Mouse (Mus musculus) ovary, postnatal 36 days (tissue): Measurements from ENCODE around the gene Hkdc1.
"Not testable (repeated sequence)": the region's sequence is repeated elsewhere in the genome, so short reads cannot be mapped to it uniquely, and the experiment has no call there.

Experiments
- DNase-seq: peaks from one replicate; pipeline ENCODE4 v3.0.0; 2022; ENCODE audit warnings: low spot score, mixed read lengths

The Hkdc1 gene

DNA sequence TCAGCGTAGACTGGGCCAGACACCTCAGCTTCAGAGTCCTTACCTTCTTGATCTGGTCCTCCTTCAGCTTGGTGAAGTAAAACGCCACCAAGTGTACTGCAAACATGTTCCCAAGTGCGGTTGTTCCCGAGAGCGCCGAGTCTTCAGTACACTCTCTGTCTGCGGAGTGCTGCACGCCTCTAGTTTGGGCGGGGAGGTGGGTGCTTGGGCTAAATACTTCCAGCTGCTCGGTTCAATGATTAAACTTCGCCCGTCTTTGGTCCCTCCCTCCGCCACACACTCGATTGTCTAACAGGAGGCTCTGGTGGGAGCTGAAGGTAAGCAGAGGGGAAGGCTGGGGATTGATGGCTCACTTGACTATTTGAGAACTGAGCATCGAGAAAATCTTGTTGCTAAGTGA lies at the start of gene Hkdc1:
Gene Hkdc1, minus strand, starts transcription at position 237 of the 400 bp plus-strand sequence.
- DNase-seq = no peak

DNA sequence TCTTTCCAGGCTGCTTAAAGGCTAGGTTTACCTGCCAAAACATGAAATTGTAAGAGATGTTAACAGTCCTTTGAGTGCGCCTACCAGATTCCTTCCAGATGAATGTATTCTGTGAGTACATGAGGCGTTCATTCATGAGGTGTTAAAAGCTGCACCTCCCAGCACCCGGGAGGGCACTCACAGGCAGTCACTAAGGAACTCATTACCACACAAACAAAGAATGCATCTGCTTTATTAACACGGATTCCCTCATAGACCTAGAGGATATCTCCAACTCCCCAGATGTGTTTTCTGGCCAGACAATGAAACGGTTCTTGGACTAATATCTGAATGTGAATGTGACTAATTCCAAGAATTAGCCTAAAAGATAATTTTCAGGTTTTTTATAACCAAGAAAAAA lies 48.8 kb upstream of the Hkdc1 start:
- DNase-seq = no peak

DNA sequence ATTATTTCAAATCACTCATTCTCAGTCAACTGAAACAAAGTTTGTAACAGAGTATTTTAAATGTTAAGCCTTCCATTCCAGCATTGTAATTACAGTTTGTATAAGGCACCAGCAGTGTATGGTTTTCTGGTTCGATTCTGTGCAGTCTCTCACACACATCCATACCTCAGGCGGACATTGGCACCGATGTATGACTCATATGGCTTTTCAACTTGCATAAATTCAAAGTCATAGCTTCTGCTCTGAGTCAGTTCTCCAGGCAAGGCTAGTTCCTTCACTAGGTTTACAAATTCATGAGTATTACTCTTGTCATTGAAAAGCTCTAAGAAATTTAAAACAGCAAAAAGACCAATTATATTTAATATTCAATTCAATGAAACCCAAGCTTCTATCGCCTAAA lies 47.4 kb upstream of the Hkdc1 start:
- DNase-seq = no peak

GRCm38 (mm10) chr10:62461321-62461720 lies 39.0 kb upstream of the Hkdc1 start:
- no peak for DNase-seq

GRCm38 (mm10) chr10:62452001-62452400 lies 29.7 kb upstream of the Hkdc1 start:
- DNase-seq = not testable (repeated sequence)

DNA sequence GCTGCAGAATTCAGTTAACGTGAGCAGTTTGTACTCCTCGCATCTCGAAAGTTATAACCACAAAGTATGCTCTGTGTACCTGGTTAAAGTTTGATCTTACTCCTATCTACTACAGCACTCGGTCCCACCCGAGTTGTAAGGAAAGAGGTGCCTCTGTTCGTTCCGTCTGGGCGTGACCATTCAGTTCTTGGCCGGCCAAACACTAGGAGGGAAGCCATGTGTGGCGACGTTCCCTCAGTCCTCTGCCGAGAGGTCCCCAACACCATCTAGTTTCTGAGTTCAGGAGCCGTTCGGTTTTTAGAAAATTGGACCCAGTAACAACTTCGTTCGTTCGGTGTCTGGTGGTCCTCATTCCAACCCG lies 28.0 kb upstream of the Hkdc1 start:
- no peak for DNase-seq

- DNase-seq = peak; percentile 90
Observed at GRCm38 (mm10) chr10:62449364-62450279, 27.3 kb upstream of the Hkdc1 start, which contains the start of the genes 4930507D05Rik and Supv3l1. TSS of gene 4930507D05Rik (plus strand) at chr10:62449489. TSS of gene Supv3l1 (minus strand) at chr10:62449738.

- no peak for DNase-seq
Observed at GRCm38 (mm10) chr10:62430427-62430826, 8.1 kb upstream of the Hkdc1 start.

DNA sequence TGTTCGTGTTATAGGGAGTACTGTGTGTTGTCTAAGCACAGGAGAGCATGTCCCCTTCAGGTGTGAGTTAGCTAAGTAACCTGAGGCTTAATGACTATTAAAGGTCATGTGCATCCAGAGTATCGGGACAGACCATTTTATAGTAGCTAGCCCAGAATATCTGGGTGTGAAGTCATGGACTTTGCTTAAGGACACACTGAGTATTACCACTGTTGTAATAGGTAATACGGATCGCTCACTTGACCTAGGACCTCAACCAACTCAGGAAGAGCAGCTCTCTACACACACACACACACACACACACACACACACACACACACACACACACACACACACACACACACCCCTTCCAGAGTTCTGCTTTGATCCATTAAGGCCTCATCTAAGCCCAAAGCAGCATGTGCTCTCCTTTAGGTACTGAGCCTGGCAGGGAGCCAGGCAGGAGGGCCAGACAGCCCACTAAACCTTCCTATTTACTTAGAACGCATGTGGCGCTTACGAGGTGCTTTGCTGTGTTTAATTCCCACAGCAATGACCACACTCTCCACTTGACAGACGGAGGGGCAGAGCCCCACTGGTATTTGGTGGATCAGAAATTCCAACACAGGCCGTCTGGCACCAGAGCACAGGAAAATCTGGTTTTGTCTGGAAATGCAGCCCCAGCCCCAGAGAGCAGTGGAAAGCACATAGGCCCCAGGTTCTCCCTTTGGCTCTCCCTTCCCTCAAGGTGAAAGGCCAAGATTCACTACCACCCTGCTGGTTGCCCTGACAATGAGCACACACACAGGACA lies 3.0 kb upstream of the Hkdc1 start:
- no peak for DNase-seq

DNA sequence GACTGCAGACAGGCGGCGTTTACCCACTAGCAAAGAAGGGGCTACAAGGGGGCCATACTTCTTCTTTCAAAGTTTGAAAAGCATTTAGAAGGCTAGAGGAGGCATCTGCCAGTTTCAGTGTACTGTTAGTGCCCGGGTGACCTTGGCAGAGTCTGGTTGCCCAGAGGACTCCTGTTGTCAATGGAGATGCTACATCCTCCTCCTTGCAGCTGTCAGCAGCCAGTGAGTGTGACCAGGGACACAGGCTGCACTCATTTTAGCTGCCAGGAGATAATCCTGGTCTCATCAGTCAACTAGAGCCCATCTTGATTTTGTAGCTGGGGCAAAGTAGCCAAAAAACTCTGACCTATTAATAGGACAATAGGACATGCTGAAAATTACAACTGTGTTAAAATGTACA lies 1.2 kb downstream of the Hkdc1 start:
- DNase-seq = no peak

DNA sequence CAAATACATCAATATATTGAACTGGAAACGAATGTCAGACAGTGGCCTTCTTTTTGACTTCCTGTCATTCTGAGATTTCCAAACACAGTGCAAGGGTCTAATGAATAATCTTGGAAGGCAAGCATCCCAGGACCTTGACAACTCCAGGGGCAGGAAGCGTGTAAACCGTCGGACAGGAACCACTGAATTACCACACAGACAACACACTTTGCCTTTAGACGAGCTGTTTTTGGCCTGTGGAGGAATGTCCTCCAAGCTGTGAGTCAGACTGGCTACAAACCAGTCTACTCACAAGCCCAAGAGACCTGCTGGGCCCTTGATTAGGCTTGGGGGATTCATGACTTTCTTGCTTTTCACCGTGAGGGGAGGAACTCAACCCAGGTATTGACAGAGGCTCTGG lies 1.9 kb downstream of the Hkdc1 start:
- no peak for DNase-seq

GRCm38 (mm10) chr10:62419422-62419821 lies 2.9 kb downstream of the Hkdc1 start:
- DNase-seq = no peak

- no peak for DNase-seq
Observed at GRCm38 (mm10) chr10:62418831-62419356, 3.4 kb downstream of the Hkdc1 start.

GRCm38 (mm10) chr10:62413606-62413982 lies 8.7 kb downstream of the Hkdc1 start:
- DNase-seq = no peak

DNA sequence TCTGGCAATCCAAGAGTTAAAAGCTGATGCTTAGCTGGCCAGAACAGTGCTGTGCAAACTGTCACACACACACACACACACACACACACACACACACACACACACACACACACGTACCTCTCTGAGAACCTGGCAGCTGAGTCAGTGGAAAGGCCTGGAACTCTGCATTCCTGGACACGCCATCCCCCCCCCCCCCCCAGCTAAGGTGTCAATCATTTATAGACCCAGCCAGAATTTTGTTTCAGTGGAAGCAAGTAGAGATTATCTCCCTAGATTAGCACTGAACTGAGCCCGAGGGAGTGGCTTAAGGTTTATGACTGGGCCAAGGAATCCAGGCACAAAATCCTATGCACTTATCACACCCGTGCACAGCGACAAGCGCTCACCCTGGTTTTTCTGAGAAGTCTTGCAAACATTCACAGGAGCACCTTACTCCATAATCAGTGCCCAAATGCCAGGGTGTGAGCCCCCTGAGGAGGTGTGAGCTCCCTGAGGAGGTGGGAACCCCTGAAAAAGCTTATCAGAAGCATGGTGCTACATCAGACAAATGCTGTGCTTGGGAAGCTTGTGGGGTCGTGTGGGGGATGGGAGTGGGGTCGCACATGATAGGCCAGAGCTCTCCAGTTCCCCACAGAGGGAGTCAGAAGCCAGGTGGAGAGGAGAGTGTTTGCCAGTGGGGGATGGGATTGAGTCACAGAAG lies 9.2 kb downstream of the Hkdc1 start:
- no peak for DNase-seq

- no peak for DNase-seq
Observed at GRCm38 (mm10) chr10:62411431-62412410, 10.6 kb downstream of the Hkdc1 start.

GRCm38 (mm10) chr10:62410943-62411342 lies 11.3 kb downstream of the Hkdc1 start:
- peak; percentile 70 for DNase-seq

DNA sequence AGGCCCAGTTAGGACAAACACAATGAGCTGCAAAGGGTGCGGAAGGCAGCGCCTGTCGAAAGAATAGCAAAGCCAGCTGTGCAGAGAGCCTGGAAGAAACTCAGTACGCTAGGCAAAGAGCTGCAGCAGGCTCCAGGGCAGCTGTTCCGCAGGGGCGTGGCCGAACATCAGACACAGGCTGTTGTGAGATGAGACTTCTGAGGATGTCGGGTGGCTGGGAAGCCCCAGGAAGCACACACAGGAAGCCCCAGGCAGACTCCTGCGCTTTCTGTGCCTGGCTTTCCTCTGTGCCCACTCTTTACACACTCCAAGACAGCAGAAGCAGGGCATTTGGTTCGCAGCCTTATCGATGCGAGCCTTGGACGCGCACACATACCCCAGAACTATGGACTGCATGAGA lies 17.4 kb downstream of the Hkdc1 start:
- DNase-seq = no peak

GRCm38 (mm10) chr10:62401641-62402111 lies 20.6 kb downstream of the Hkdc1 start:
- DNase-seq = no peak

DNA sequence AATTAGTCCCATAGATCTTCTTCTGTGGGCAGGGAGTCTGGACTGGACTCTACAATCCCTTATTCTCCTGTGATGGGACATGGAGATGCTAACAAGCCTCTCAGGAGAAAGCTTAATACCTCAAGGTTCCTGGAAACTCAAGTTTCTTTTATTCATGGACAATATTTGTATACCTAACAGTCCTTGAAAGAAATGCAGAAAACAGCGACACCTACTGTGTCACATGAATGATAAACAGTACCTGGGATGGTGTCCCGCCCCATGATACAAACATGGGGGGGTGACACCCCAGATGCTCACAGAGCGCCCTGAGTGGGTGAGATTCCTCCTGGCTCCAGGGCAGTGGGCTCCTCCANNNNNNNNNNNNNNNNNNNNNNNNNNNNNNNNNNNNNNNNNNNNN lies 39.3 kb downstream of the Hkdc1 start:
- DNase-seq = no peak

DNA sequence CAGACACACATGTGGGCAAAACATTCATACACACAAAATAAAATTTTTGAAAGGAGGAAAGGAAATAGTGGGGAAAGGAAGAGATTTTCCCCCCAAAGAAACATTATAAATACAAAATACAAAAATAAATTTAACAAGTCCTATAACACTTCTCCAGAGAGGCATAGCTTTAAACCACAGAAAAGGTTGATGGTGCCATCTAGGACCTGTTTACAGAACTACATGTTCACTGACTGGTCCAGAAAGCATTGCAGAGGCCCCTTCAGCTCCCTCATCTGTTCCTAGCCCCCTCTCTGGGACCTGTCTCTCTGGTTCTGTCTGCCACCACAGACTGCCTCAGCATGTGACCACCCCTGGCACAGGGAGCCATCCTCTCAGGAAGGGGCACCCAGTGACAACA lies 41.4 kb downstream of the Hkdc1 start:
- no peak for DNase-seq
